8 mouse cellular contexts compared by ENCODE assay signal in the genomic region with DNA sequence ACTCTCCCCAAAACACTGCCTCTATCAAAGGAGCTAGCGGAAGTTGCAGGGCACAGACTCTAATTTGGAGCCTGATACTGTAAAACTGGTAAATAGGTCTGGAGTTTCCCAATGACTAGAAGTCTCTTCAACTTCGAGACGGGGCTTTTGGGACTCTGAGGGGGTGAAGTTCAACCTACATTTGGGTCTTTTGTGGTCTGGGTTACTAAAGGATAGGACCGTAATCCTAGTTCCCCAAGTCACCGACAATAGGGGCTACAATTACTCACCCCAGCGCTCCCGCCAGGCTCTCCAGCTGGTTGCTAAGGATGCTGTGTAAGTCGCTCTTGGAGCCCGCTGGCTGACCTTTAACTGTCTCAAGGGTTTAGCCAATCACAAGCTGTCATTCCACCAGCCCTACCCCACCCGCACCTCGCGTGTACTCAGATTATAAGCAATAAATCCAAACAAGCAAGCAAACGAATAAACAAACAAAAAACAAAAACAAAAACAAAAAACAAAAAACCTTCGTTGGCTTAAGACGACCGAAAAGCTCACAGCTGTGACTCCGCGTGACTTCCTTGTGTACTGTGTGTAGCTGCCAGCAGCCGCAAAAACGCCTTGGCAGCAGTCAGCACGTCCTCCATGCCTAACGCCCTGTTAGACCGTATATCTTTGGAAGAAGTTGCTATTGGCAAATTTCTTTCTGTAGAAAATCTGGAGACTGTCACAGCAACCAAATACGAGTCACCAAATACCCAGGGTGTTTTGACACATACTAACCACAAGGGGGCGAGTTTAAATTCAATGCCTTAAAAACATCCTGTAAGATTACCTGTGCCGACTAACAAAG. TPM values are rescaled to one million over a fixed set of nuclear protein-coding genes. Genes with fewer than 3 reads are reported as not detected.
DNase-seq lines count a peak whose midpoint lies in the region; ATAC-seq and TF ChIP-seq lines count a peak whose summit lies in the region.

A gene (minus strand): TSS at position 342 of the 832 bp plus-strand sequence.

- H3K4me1 ChIP-seq in hindbrain, embryonic 15.5 days (replicated peaks) = no peaks in the 10 kb centered on the region; the same call in 1 of the 2 replicates
- peaks cover 5% of the 10 kb centered on the region; the same call in 1 of the 2 replicates for H3K4me1 ChIP-seq in limb, embryonic 14.5 days (ENCODE audit: control insufficient read depth, insufficient read depth, low read length)
- H3K4me1 ChIP-seq in midbrain, embryonic 14.5 days (ENCODE audit: control insufficient read depth, insufficient read depth, low read length) = no peaks in the 10 kb centered on the region

- H3K9me3 ChIP-seq in hindbrain, embryonic 15.5 days = no peaks in the 10 kb centered on the region
- no peaks in the 10 kb centered on the region for H3K9me3 ChIP-seq in limb, embryonic 14.5 days (ENCODE audit: control insufficient read depth, low read length)
- no peaks in the 10 kb centered on the region for H3K9me3 ChIP-seq in midbrain, embryonic 14.5 days (ENCODE audit: control insufficient read depth, low read length)

- peak within 1 kb of the TSS; percentile 53 for H3K4me3 ChIP-seq in layer of hippocampus, adult 2 months
- peak within 1 kb of the TSS; percentile 36 for H3K4me3 ChIP-seq in hindbrain, embryonic 15.5 days
- H3K4me3 ChIP-seq in limb, embryonic 14.5 days (replicated peaks; ENCODE audit: low read length) = peak within 1 kb of the TSS; percentile 29
- peak within 1 kb of the TSS; percentile 32 for H3K4me3 ChIP-seq in midbrain, embryonic 14.5 days (replicated peaks; ENCODE audit: low read depth, low read length)

- H3K36me3 ChIP-seq in hindbrain, embryonic 15.5 days = no peaks in the 10 kb centered on the region
- no peaks in the 10 kb centered on the region for H3K36me3 ChIP-seq in limb, embryonic 14.5 days (ENCODE audit: control insufficient read depth, insufficient read depth, low read length)
- no peaks in the 10 kb centered on the region for H3K36me3 ChIP-seq in midbrain, embryonic 14.5 days (ENCODE audit: control insufficient read depth, insufficient read depth, low read length)

- 11% methylated on average over 26 of the region's 26 CpGs for WGBS in hindbrain, embryonic 15.5 days
- 15% methylated on average over 26 of the region's 26 CpGs for WGBS in limb, embryonic 14.5 days
- WGBS in midbrain, embryonic 14.5 days = 11% methylated on average over 26 of the region's 26 CpGs

- H3K9ac ChIP-seq in hindbrain, embryonic 15.5 days = no peak within 1 kb of the TSS
- H3K9ac ChIP-seq in limb, embryonic 14.5 days (ENCODE audit: low read depth, low read length, severe bottlenecking) = no peak within 1 kb of the TSS
- H3K9ac ChIP-seq in midbrain, embryonic 14.5 days (replicated peaks; ENCODE audit: low read length) = peak within 1 kb of the TSS; percentile 42; the same call in 1 of the 2 replicates

- peak in 1 of 2 experiments; percentile 16 for DNase-seq in layer of hippocampus, adult 2 months (ENCODE audit: low spot score in 2 of 2)
- no peak for DNase-seq in layer of hippocampus, adult 8-10 months (ENCODE audit: low spot score in 2 of 2)
- peak; percentile 33 for DNase-seq in cerebellum, adult 9-11 months
- peak; percentile 32 to 49 for DNase-seq in gastrocnemius, adult 8-10 months (ENCODE audit: low spot score in 2 of 2)
- peak; percentile 44 for DNase-seq in limb, embryonic 14.5 days (ENCODE audit: low spot score)
- peak; percentile 76 for DNase-seq in midbrain, embryonic 14.5 days
- DNase-seq in layer of hippocampus, adult 9-10 months (ENCODE audit: low spot score) = no peak

- TF ChIP-seq CTCF in layer of hippocampus, adult 2 months (conservative IDR thresholded peaks at IDR 0.05) = peak; percentile 82

- no peaks in the 10 kb centered on the region for H3K27me3 ChIP-seq in hindbrain, embryonic 15.5 days
- no peaks in the 10 kb centered on the region for H3K27me3 ChIP-seq in limb, embryonic 14.5 days (ENCODE audit: control insufficient read depth, insufficient read depth, low read length)
- H3K27me3 ChIP-seq in midbrain, embryonic 14.5 days (ENCODE audit: control insufficient read depth, insufficient read depth, low read length) = no peaks in the 10 kb centered on the region

- peak within 1 kb of the TSS; percentile 54 for H3K4me2 ChIP-seq in hindbrain, embryonic 15.5 days
- H3K4me2 ChIP-seq in limb, embryonic 14.5 days (replicated peaks; ENCODE audit: low read depth, low read length, severe bottlenecking) = peak within 1 kb of the TSS; percentile 52
- peak within 1 kb of the TSS; percentile 60 for H3K4me2 ChIP-seq in midbrain, embryonic 14.5 days (ENCODE audit: low read length)

- TF ChIP-seq POLR2A in limb, embryonic 14.5 days (IDR thresholded peaks at IDR 0.05; ENCODE audit: borderline replicate concordance, extremely low read depth, insufficient read depth, insufficient read length) = no peak

- ATAC-seq in hindbrain, embryonic 15.5 days (ENCODE audit: low FRiP score, low read depth) = peak; percentile 89
- peak; percentile 55; the same call in 1 of the 2 replicates for ATAC-seq in limb, embryonic 14.5 days (ENCODE audit: low FRiP score, low read depth)
- peak; percentile 75; the same call in 1 of the 2 replicates for ATAC-seq in midbrain, embryonic 14.5 days (ENCODE audit: low FRiP score, low TSS enrichment)

- H3K27ac ChIP-seq in layer of hippocampus, adult 2 months = no peak within 1 kb of the TSS
- H3K27ac ChIP-seq in hindbrain, embryonic 15.5 days (replicated peaks) = no peak within 1 kb of the TSS
- H3K27ac ChIP-seq in limb, embryonic 14.5 days (replicated peaks; ENCODE audit: low read depth, low read length) = no peak within 1 kb of the TSS
- no peak within 1 kb of the TSS for H3K27ac ChIP-seq in midbrain, embryonic 14.5 days (replicated peaks; ENCODE audit: low read depth, low read length)

RNA-seq across cellular contexts. Expression of the gene that starts here (rescaled TPM):
- under 1 TPM; 0.91 to 0.97 TPM for total RNA-seq in layer of hippocampus, adult 2 months (2021)
- 1 to 10 TPM in 3 of 4 experiments, under 1 TPM in 1; 0.82 to 1.6 (median 1.3) TPM for total RNA-seq in layer of hippocampus, adult 8-10 months (2022)
- total RNA-seq in gastrocnemius, adult 8-10 months (2022) = 10 to 100 TPM; 17.3 to 20.4 (median 19.5) TPM
- polyA plus RNA-seq in hindbrain, embryonic 15.5 days (2015; fragmentation: Nextera tagmentation; extraction: Ambion mirVana) = 0.41 and 0.74 TPM in 2 replicates
- polyA plus RNA-seq in limb, embryonic 14.5 days (2012; rRNA removed) = 0.14 and 0.19 TPM in 2 replicates
- polyA plus RNA-seq in limb, embryonic 14.5 days (2014; fragmentation: Nextera tagmentation; extraction: Ambion mirVana) = 0.19 and 0.44 TPM in 2 replicates
- polyA plus RNA-seq in midbrain, embryonic 14.5 days (2014; fragmentation: Nextera tagmentation; extraction: Ambion mirVana) = 0.20 TPM in 1 of 2 replicates, not detected in the other

Comparison
In these comparisons a context has a peak if more than half of its experiments do, and no peak if none do; other contexts are left out.
1. RNA of the gene that starts here (total RNA-seq): 17.3 to 20.4 TPM in gastrocnemius, adult 8-10 months; 0.82 to 1.6 TPM in layer of hippocampus, adult 8-10 months and 0.91 to 0.97 TPM in layer of hippocampus, adult 2 months; every median in the first group is over 4 times any median in the second.
2. Peak in ATAC-seq, H3K4me3 ChIP-seq and H3K4me2 ChIP-seq in hindbrain, embryonic 15.5 days; RNA of the gene not detected or under 1 TPM.
3. Peak in DNase-seq, ATAC-seq, H3K4me3 ChIP-seq and H3K4me2 ChIP-seq in limb, embryonic 14.5 days; RNA of the gene not detected or under 1 TPM.
4. Peak in DNase-seq, ATAC-seq, H3K4me3 ChIP-seq, H3K9ac ChIP-seq and H3K4me2 ChIP-seq in midbrain, embryonic 14.5 days; RNA of the gene not detected or under 1 TPM.
5. DNase-seq: peak in cerebellum, adult 9-11 months (single experiment) and gastrocnemius, adult 8-10 months (2 of 2); none in layer of hippocampus, adult 8-10 months (0 of 2) and layer of hippocampus, adult 9-10 months (single experiment).
6. Peak in every context shown above with its lines, with median percentiles within 50 percentile points of each other: H3K4me3 ChIP-seq, ATAC-seq and H3K4me2 ChIP-seq.